In genomic region chr16:10656461-10656860, GRCm38 (mm10) we compare ENCODE assay signal across 12 mouse cellular contexts.
A peak's percentile ranks its signal among the peaks of the same experiment; 100 is the strongest.
DNase-seq lines count a peak whose midpoint lies in the region; ATAC-seq and TF ChIP-seq lines count a peak whose summit lies in the region.
"Had no signal": no experiment of that assay in that cellular context is flagged by ENCODE, and none has a peak within 500 bp of the region (broad histone marks: within the 10 kb centered on the region; RNA-seq: fewer than 3 reads in every experiment).

No protein-coding gene starts in this region.

- WGBS in limb, embryonic 13.5 days, result 15% methylated on average over 2 of the region's 2 CpGs

- no peak for TF ChIP-seq POLR2A in embryonic fibroblast, embryonic 13.5 days (IDR thresholded peaks at IDR 0.05; ENCODE audit: low read depth, low read length)

- H3K9me3 ChIP-seq in limb, embryonic 13.5 days, result no peaks in the 10 kb centered on the region
- H3K9me3 ChIP-seq: midbrain, embryonic 12.5 days; neural tube, embryonic 12.5 days had no signal

- no peak for TF ChIP-seq CTCF in embryonic fibroblast, embryonic 13.5 days (IDR thresholded peaks at IDR 0.05; ENCODE audit: borderline replicate concordance, insufficient read depth, low read length)

- ATAC-seq in frontal cortex, adult (ENCODE audit: low TSS enrichment), result peak; percentile 38; the same call in 1 of the 2 replicates
- no peak for ATAC-seq in limb, embryonic 13.5 days (ENCODE audit: low FRiP score, low read depth)

- H3K4me1 ChIP-seq in embryonic fibroblast, embryonic 13.5 days (ENCODE audit: control insufficient read depth, insufficient read depth, low read length), result peaks cover 6% of the 10 kb centered on the region; the same call in 1 of the 2 replicates
- peaks cover 36% of the 10 kb centered on the region for H3K4me1 ChIP-seq in limb, embryonic 13.5 days
- H3K4me1 ChIP-seq: neural tube, embryonic 12.5 days had no signal

- intact Hi-C loops in heart, postnatal 14 days (cut with DNase I), result no loop called here

- no peaks in the 10 kb centered on the region for H3K36me3 ChIP-seq in limb, embryonic 13.5 days
- H3K36me3 ChIP-seq: midbrain, embryonic 12.5 days; neural tube, embryonic 12.5 days had no signal

- H3K9ac ChIP-seq in limb, embryonic 13.5 days, result 0 out of 2 replicates have a peak overlapping the region, but pooled peaks have one; percentile 13
- H3K9ac ChIP-seq: midbrain, embryonic 12.5 days; neural tube, embryonic 12.5 days had no signal

- no peaks in the 10 kb centered on the region for H3K27me3 ChIP-seq in limb, embryonic 13.5 days
- H3K27me3 ChIP-seq: midbrain, embryonic 12.5 days; neural tube, embryonic 12.5 days had no signal

- peak overlapping the region; percentile 15; the same call in 1 of the 2 replicates for H3K4me2 ChIP-seq in limb, embryonic 13.5 days (replicated peaks)
- H3K4me2 ChIP-seq: midbrain, embryonic 12.5 days; neural tube, embryonic 12.5 days had no signal

- no peak for DNase-seq in frontal cortex, postnatal 25 days (ENCODE audit: low spot score in 2 of 2)
- DNase-seq in kidney, postnatal 14 days, result peak; percentile 32
- no peak for DNase-seq in kidney, postnatal 25 days
- DNase-seq in heart, postnatal 14 days, result no peak
- no peak for DNase-seq in lung, postnatal 14 days
- DNase-seq: B cell, adult 2 months; lung, adult 2 months had no signal

- 0 out of 2 replicates have a peak overlapping the region, but pooled peaks have one; percentile 37 for H3K27ac ChIP-seq in embryonic fibroblast, embryonic 13.5 days (ENCODE audit: insufficient read depth, low read length)
- peak overlapping the region; percentile 34; the same call in 1 of the 2 replicates for H3K27ac ChIP-seq in limb, embryonic 13.5 days
- H3K27ac ChIP-seq: midbrain, embryonic 12.5 days; neural tube, embryonic 12.5 days had no signal

- no peak overlapping the region for H3K4me3 ChIP-seq in embryonic fibroblast, embryonic 13.5 days (ENCODE audit: insufficient read depth, low read length)
- H3K4me3 ChIP-seq in limb, embryonic 13.5 days, result no peak overlapping the region
- H3K4me3 ChIP-seq: midbrain, embryonic 12.5 days; neural tube, embryonic 12.5 days had no signal
